Mouse (Mus musculus): ENCODE data around the gene Sh3pxd2b. TPM values are rescaled to one million over a fixed set of nuclear protein-coding genes. Genes with fewer than 3 reads are reported as not detected.

Sh3pxd2b gene
- polyA plus RNA-seq, 1 experiment from 2014 or later = 21.8 TPM

- 93% methylated on average over 6 of the region's 6 CpGs for WGBS
- no peak overlapping the region for H3K27ac ChIP-seq
- H3K4me2 ChIP-seq = no peak overlapping the region
- H3K4me3 ChIP-seq (replicated peaks) = no peak overlapping the region
- H3K9me3 ChIP-seq (replicated peaks) = no peaks in the 10 kb centered on the region
- peaks cover 6% of the 10 kb centered on the region for H3K4me1 ChIP-seq
- H3K27me3 ChIP-seq = no peaks in the 10 kb centered on the region
- no peak for ATAC-seq (replicated peaks; ENCODE audit: low FRiP score)
- no peak overlapping the region for H3K9ac ChIP-seq
- no peaks in the 10 kb centered on the region for H3K36me3 ChIP-seq
These were observed 103.7 kb downstream of the Sh3pxd2b start for GRCm38 (mm10) chr11:32451306-32451705.

GRCm38 (mm10) chr11:32452745-32453144, 105.1 kb downstream of the Sh3pxd2b start:
- Histone ChIP-seq H3K27ac (no peak overlapping the region), H3K27me3 (no peaks in the 10 kb centered on the region)
- WGBS = 97% methylated on average over 4 of the region's 4 CpGs

GRCm38 (mm10) chr11:32453353-32453915, 105.8 kb downstream of the Sh3pxd2b start:
- ATAC-seq (replicated peaks; ENCODE audit: low FRiP score) = no peak
- H3K27me3 ChIP-seq = no peaks in the 10 kb centered on the region
- no peak overlapping the region for H3K9ac ChIP-seq
- H3K36me3 ChIP-seq = no peaks in the 10 kb centered on the region
- no peaks in the 10 kb centered on the region for H3K9me3 ChIP-seq (replicated peaks)
- peak overlapping the region; percentile 46; the same call in 1 of the 2 replicates for H3K27ac ChIP-seq
- peaks cover 13% of the 10 kb centered on the region for H3K4me1 ChIP-seq
- 49% methylated on average over 8 of the region's 8 CpGs for WGBS
- no peak overlapping the region for H3K4me3 ChIP-seq (replicated peaks)
- H3K4me2 ChIP-seq = 0 out of 2 replicates have a peak overlapping the region, but pooled peaks have one; percentile 8

More at GRCm38 (mm10) chr11:32452745-32453144, 105.1 kb downstream of the Sh3pxd2b start:
- Histone ChIP-seq H3K9ac (no peak overlapping the region), H3K4me1 (peaks cover 13% of the 10 kb centered on the region), H3K9me3 (replicated peaks) (no peaks in the 10 kb centered on the region), H3K36me3 (no peaks in the 10 kb centered on the region), H3K4me2 (no peak overlapping the region), H3K4me3 (replicated peaks) (no peak overlapping the region)
- no peak for ATAC-seq (replicated peaks; ENCODE audit: low FRiP score)

- no peaks in the 10 kb centered on the region for H3K9me3 ChIP-seq (replicated peaks)
- ATAC-seq (replicated peaks; ENCODE audit: low FRiP score) = no peak; the same call in 1 of the 2 replicates
- WGBS = 4% methylated on average over 19 of the region's 19 CpGs
These were observed 106.7 kb downstream of the Sh3pxd2b start for GRCm38 (mm10) chr11:32454231-32454799.

GRCm38 (mm10) chr11:32454800-32455506, 107.3 kb downstream of the Sh3pxd2b start, which contains the start of gene Ubtd2:
Gene Ubtd2 (plus strand): TSS chr11:32455370.
- peak within 1 kb of the TSS; percentile 93 for H3K4me2 ChIP-seq
- no peaks in the 10 kb centered on the region for H3K9me3 ChIP-seq (replicated peaks)
- H3K9ac ChIP-seq = peak within 1 kb of the TSS; percentile 88
- ATAC-seq (replicated peaks; ENCODE audit: low FRiP score) = peak; percentile 97
- WGBS = under 1% methylated on average over 85 of the region's 86 CpGs
- no peaks in the 10 kb centered on the region for H3K36me3 ChIP-seq
- H3K4me1 ChIP-seq = peaks cover 13% of the 10 kb centered on the region
- no peaks in the 10 kb centered on the region for H3K27me3 ChIP-seq
- peak within 1 kb of the TSS; percentile 81 for H3K4me3 ChIP-seq (replicated peaks)
- H3K27ac ChIP-seq = peak within 1 kb of the TSS; percentile 98

More at GRCm38 (mm10) chr11:32454231-32454799, 106.7 kb downstream of the Sh3pxd2b start:
- H3K4me3 ChIP-seq (replicated peaks) = peak overlapping the region; percentile 81
- H3K36me3 ChIP-seq = no peaks in the 10 kb centered on the region
- H3K27me3 ChIP-seq = no peaks in the 10 kb centered on the region
- peak overlapping the region; percentile 88 for H3K9ac ChIP-seq
- peak overlapping the region; percentile 93 for H3K4me2 ChIP-seq
- H3K27ac ChIP-seq = peak overlapping the region; percentile 98
- H3K4me1 ChIP-seq = peaks cover 13% of the 10 kb centered on the region

- H3K4me1 ChIP-seq = peaks cover 13% of the 10 kb centered on the region
- ATAC-seq (replicated peaks; ENCODE audit: low FRiP score) = peak; percentile 62
- under 1% methylated on average over 58 of the region's 58 CpGs for WGBS
These were observed 108.0 kb downstream of the Sh3pxd2b start for GRCm38 (mm10) chr11:32455507-32456141.

GRCm38 (mm10) chr11:32456356-32456755, 108.7 kb downstream of the Sh3pxd2b start:
- Histone ChIP-seq H3K4me1 (peaks cover 13% of the 10 kb centered on the region), H3K36me3 (no peaks in the 10 kb centered on the region), H3K4me3 (replicated peaks) (peak overlapping the region; percentile 81), H3K9me3 (replicated peaks) (no peaks in the 10 kb centered on the region), H3K4me2 (peak overlapping the region; percentile 93), H3K9ac (peak overlapping the region; percentile 88), H3K27ac (no peak overlapping the region), H3K27me3 (no peaks in the 10 kb centered on the region)
- 4% methylated on average over 6 of the region's 6 CpGs for WGBS
- ATAC-seq (replicated peaks; ENCODE audit: low FRiP score) = no peak

More at GRCm38 (mm10) chr11:32455507-32456141, 108.0 kb downstream of the Sh3pxd2b start:
- Histone ChIP-seq H3K4me2 (peak overlapping the region; percentile 93), H3K9me3 (replicated peaks) (no peaks in the 10 kb centered on the region), H3K27ac (peak overlapping the region; percentile 98), H3K4me3 (replicated peaks) (peak overlapping the region; percentile 81), H3K27me3 (no peaks in the 10 kb centered on the region), H3K36me3 (no peaks in the 10 kb centered on the region), H3K9ac (peak overlapping the region; percentile 88)

- no peak overlapping the region for H3K9ac ChIP-seq
- no peak overlapping the region for H3K4me2 ChIP-seq
- 79% methylated on average over 2 of the region's 2 CpGs for WGBS
- no peaks in the 10 kb centered on the region for H3K36me3 ChIP-seq
- no peaks in the 10 kb centered on the region for H3K9me3 ChIP-seq (replicated peaks)
- H3K27me3 ChIP-seq = no peaks in the 10 kb centered on the region
- 0 out of 2 replicates have a peak, but pooled peaks cover 3% of the 10 kb centered on the region for H3K4me1 ChIP-seq
- H3K27ac ChIP-seq = no peak overlapping the region
- no peak overlapping the region for H3K4me3 ChIP-seq (replicated peaks)
- ATAC-seq (replicated peaks; ENCODE audit: low FRiP score) = no peak
These were observed 116.7 kb downstream of the Sh3pxd2b start for GRCm38 (mm10) chr11:32464282-32464681.

- H3K27ac ChIP-seq = no peak overlapping the region
- 83% methylated on average over 2 of the region's 2 CpGs for WGBS
- H3K27me3 ChIP-seq = no peaks in the 10 kb centered on the region
These were observed 124.3 kb downstream of the Sh3pxd2b start for GRCm38 (mm10) chr11:32471925-32472324.

GRCm38 (mm10) chr11:32474725-32475124, 127.1 kb downstream of the Sh3pxd2b start:
- no peak for ATAC-seq (replicated peaks; ENCODE audit: low FRiP score)
- no peaks in the 10 kb centered on the region for H3K36me3 ChIP-seq
- H3K4me2 ChIP-seq = no peak overlapping the region
- no peak overlapping the region for H3K4me3 ChIP-seq (replicated peaks)
- 89% methylated on average over 3 of the region's 3 CpGs for WGBS
- H3K27ac ChIP-seq = no peak overlapping the region
- no peak overlapping the region for H3K9ac ChIP-seq
- H3K4me1 ChIP-seq = 0 out of 2 replicates have a peak, but pooled peaks cover 3% of the 10 kb centered on the region
- H3K27me3 ChIP-seq = no peaks in the 10 kb centered on the region
- H3K9me3 ChIP-seq (replicated peaks) = no peaks in the 10 kb centered on the region

More at GRCm38 (mm10) chr11:32471925-32472324, 124.3 kb downstream of the Sh3pxd2b start:
- no peak for ATAC-seq (replicated peaks; ENCODE audit: low FRiP score)
- 0 out of 2 replicates have a peak, but pooled peaks cover 3% of the 10 kb centered on the region for H3K4me1 ChIP-seq
- no peaks in the 10 kb centered on the region for H3K9me3 ChIP-seq (replicated peaks)
- no peak overlapping the region for H3K4me2 ChIP-seq
- no peaks in the 10 kb centered on the region for H3K36me3 ChIP-seq
- no peak overlapping the region for H3K4me3 ChIP-seq (replicated peaks)
- no peak overlapping the region for H3K9ac ChIP-seq

GRCm38 (mm10) chr11:32475487-32476236, 128.0 kb downstream of the Sh3pxd2b start:
- no peak overlapping the region for H3K4me2 ChIP-seq
- H3K27me3 ChIP-seq = no peaks in the 10 kb centered on the region
- no peak overlapping the region for H3K27ac ChIP-seq
- ATAC-seq (replicated peaks; ENCODE audit: low FRiP score) = no peak
- 83% methylated on average over 5 of the region's 5 CpGs for WGBS
- no peak overlapping the region for H3K9ac ChIP-seq
- no peaks in the 10 kb centered on the region for H3K9me3 ChIP-seq (replicated peaks)
- H3K4me3 ChIP-seq (replicated peaks) = no peak overlapping the region
- 0 out of 2 replicates have a peak, but pooled peaks cover 3% of the 10 kb centered on the region for H3K4me1 ChIP-seq
- H3K36me3 ChIP-seq = no peaks in the 10 kb centered on the region
